Mouse (Mus musculus): ENCODE data around the gene Hoxc13. TPM values are rescaled to one million over a fixed set of nuclear protein-coding genes. Genes with fewer than 3 reads are reported as not detected.

The Hoxc13 gene
- polyA plus RNA-seq (2015; fragmentation: Nextera tagmentation; extraction: Ambion mirVana) = not detected in 2 replicates

DNA sequence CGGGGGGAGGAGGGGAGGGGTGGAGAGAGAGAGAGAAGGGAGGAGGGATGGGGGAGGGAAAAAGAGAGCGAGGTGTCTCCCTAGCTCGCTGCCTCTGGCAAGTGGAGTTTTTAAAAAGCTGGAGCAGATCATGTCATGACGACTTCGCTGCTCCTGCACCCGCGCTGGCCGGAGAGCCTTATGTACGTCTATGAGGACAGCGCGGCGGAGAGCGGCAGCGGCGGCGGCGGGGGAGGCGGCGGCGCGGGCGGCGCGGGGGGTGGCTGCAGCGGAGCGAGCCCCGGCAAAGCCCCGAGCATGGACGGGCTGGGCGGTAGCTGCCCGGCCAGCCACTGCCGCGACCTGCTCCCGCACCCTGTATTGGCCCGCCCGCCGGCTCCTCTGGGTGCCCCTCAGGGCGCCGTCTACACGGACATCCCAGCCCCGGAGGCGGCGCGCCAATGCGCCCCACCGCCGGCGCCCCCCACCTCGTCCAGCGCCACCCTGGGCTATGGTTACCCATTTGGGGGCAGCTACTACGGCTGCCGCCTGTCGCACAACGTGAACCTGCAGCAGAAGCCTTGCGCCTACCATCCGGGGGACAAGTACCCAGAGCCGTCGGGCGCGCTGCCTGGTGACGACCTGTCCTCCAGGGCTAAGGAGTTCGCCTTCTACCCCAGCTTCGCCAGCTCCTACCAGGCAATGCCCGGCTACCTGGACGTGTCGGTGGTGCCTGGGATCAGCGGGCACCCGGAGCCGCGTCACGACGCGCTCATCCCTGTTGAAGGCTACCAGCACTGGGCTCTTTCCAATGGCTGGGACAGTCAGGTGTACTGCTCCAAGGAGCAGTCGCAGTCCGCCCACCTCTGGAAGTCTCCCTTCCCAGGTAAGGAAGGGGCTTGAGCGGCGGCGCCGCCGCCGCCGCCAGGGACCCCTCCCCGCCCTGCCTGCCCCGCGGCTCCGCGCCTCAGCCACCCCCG, at the start of gene Hoxc13:
Gene Hoxc13 (plus strand): TSS at position 51 of the 959 bp plus-strand sequence.
- H3K9me3 ChIP-seq (ENCODE audit: control insufficient read depth, low read length) = no peaks in the 10 kb centered on the region
- peak; percentile 48 for ATAC-seq (ENCODE audit: low read depth)
- WGBS = under 1% methylated on average over 70 of the region's 88 CpGs
- no peak within 1 kb of the TSS for H3K9ac ChIP-seq (ENCODE audit: low read length)
- H3K4me1 ChIP-seq (replicated peaks; ENCODE audit: control insufficient read depth, insufficient read depth, low read length) = 0 out of 2 replicates have a peak, but pooled peaks cover 3% of the 10 kb centered on the region
- H3K27ac ChIP-seq (ENCODE audit: low read length) = no peak within 1 kb of the TSS
- H3K27me3 ChIP-seq (ENCODE audit: control insufficient read depth, insufficient read depth, low read depth, low read length) = peaks cover 95% of the 10 kb centered on the region
- no peaks in the 10 kb centered on the region for H3K36me3 ChIP-seq (ENCODE audit: control insufficient read depth, insufficient read depth, low read length)
- peak within 1 kb of the TSS; percentile 7; the same call in 1 of the 2 replicates for H3K4me3 ChIP-seq (ENCODE audit: low read length)
- H3K4me2 ChIP-seq (ENCODE audit: low read depth, low read length) = peak within 1 kb of the TSS; percentile 34

DNA sequence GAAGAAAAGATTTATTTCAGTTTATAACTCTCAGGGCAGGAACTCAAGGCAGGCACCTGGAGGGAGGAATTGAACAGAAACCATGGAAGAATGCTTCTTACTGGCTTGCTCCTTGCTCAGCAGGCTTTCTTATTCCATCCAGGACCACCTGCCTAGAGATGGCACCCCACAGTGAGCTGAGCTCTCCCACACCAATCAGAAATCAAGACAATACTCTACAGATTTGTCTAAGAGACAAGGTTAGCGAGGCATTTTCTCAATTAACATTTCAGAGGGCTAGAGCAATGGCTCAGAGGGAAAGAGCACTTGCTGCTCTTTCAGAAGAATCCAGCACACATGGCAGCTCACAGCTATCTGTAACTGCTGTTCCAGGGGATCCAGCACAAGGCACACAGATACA, 35.1 kb upstream of the Hoxc13 start:
- Histone ChIP-seq H3K27me3 (ENCODE audit: control insufficient read depth, insufficient read depth, low read depth, low read length) (no peaks in the 10 kb centered on the region; the same call in 1 of the 2 replicates), H3K4me3 (ENCODE audit: low read length) (no peak overlapping the region), H3K4me2 (ENCODE audit: low read depth, low read length) (no peak overlapping the region), H3K27ac (ENCODE audit: low read length) (no peak overlapping the region), H3K9ac (ENCODE audit: low read length) (no peak overlapping the region), H3K9me3 (ENCODE audit: control insufficient read depth, low read length) (no peaks in the 10 kb centered on the region), H3K4me1 (replicated peaks; ENCODE audit: control insufficient read depth, insufficient read depth, low read length) (no peaks in the 10 kb centered on the region), H3K36me3 (ENCODE audit: control insufficient read depth, insufficient read depth, low read length) (no peaks in the 10 kb centered on the region)
- 34% methylated on average over 1 of the region's 1 CpGs for WGBS
- ATAC-seq (ENCODE audit: low read depth) = no peak

DNA sequence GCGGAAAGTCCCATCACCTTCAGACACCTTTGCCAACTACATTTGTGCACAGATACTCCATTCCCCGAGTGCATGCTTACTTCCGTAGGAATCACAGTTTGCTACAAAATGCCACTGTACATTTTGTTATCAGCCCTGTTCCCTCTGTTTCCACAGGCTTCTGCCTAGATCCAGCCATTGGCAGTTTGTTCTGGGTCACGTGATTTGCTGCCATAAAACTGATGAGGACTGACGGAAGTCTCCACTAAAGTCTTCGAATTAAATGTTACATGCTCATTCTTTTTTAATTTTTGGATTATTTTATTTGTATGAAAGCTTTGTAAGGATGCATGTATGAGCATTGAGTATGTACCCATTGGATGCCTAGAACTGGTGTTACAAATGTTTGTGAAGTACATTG, 25.8 kb upstream of the Hoxc13 start:
- H3K4me1 ChIP-seq (replicated peaks; ENCODE audit: control insufficient read depth, insufficient read depth, low read length) = no peaks in the 10 kb centered on the region
- H3K27me3 ChIP-seq (ENCODE audit: control insufficient read depth, insufficient read depth, low read depth, low read length) = peaks cover 7% of the 10 kb centered on the region; the same call in 1 of the 2 replicates
- no peak overlapping the region for H3K9ac ChIP-seq (ENCODE audit: low read length)
- H3K36me3 ChIP-seq (ENCODE audit: control insufficient read depth, insufficient read depth, low read length) = no peaks in the 10 kb centered on the region
- no peak overlapping the region for H3K27ac ChIP-seq (ENCODE audit: low read length)
- H3K4me2 ChIP-seq (ENCODE audit: low read depth, low read length) = no peak overlapping the region
- no peaks in the 10 kb centered on the region for H3K9me3 ChIP-seq (ENCODE audit: control insufficient read depth, low read length)
- 81% methylated on average over 6 of the region's 6 CpGs for WGBS
- ATAC-seq (ENCODE audit: low read depth) = no peak
- no peak overlapping the region for H3K4me3 ChIP-seq (ENCODE audit: low read length)

DNA sequence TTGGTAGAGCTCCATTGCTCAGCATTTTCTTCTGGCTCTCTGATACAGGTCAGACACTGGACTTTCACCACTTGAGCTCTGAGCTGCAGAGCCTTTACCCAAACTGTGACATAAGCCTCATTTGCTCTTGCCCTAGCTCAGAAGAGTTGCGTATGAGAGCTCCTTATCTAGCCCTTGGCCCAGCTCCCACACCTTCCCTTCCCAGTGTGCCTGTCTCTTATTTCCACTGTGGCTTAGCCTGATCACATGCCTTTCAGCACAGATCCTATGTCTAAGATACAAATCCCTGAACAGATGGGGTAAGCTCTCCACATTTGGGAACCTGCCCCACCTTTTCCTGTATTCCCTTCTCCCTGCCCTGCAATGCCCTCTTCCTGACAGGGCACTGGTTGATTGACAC, 16.0 kb upstream of the Hoxc13 start:
- no peak overlapping the region for H3K4me3 ChIP-seq (ENCODE audit: low read length)
- H3K27me3 ChIP-seq (ENCODE audit: control insufficient read depth, insufficient read depth, low read depth, low read length) = peaks cover 65% of the 10 kb centered on the region
- no peaks in the 10 kb centered on the region for H3K9me3 ChIP-seq (ENCODE audit: control insufficient read depth, low read length)
- H3K4me2 ChIP-seq (ENCODE audit: low read depth, low read length) = no peak overlapping the region
- H3K4me1 ChIP-seq (replicated peaks; ENCODE audit: control insufficient read depth, insufficient read depth, low read length) = no peaks in the 10 kb centered on the region
- H3K27ac ChIP-seq (ENCODE audit: low read length) = no peak overlapping the region
- H3K36me3 ChIP-seq (ENCODE audit: control insufficient read depth, insufficient read depth, low read length) = no peaks in the 10 kb centered on the region
- no peak for ATAC-seq (ENCODE audit: low read depth)
- WGBS = 24% methylated on average over 1 of the region's 1 CpGs
- no peak overlapping the region for H3K9ac ChIP-seq (ENCODE audit: low read length)

DNA sequence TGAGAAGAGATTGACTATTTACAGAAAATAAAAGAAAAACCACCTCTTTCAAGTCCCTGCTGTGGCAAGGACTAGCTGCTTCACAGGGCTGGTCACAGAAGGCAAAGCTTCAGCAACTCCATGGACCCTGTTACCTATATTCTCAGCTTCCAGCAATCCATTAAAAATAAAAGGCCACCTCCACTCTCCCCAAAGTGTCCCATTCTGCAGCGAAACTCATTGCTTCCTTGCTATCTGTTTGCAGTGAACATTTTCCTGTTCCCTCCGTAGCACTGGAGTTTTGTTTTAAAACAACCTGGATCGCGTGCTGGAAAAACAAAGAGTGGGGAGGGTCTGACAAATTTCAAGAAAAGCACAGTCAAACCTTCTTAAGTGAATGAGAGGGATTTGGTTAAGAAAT, 11.4 kb upstream of the Hoxc13 start:
- 2% methylated on average over 4 of the region's 4 CpGs for WGBS
- Histone ChIP-seq H3K9me3 (ENCODE audit: control insufficient read depth, low read length) (no peaks in the 10 kb centered on the region), H3K36me3 (ENCODE audit: control insufficient read depth, insufficient read depth, low read length) (no peaks in the 10 kb centered on the region), H3K4me1 (replicated peaks; ENCODE audit: control insufficient read depth, insufficient read depth, low read length) (no peaks in the 10 kb centered on the region), H3K4me3 (ENCODE audit: low read length) (no peak overlapping the region), H3K4me2 (ENCODE audit: low read depth, low read length) (no peak overlapping the region), H3K27ac (ENCODE audit: low read length) (no peak overlapping the region), H3K9ac (ENCODE audit: low read length) (no peak overlapping the region), H3K27me3 (ENCODE audit: control insufficient read depth, insufficient read depth, low read depth, low read length) (peaks cover 83% of the 10 kb centered on the region)
- no peak for ATAC-seq (ENCODE audit: low read depth)

DNA sequence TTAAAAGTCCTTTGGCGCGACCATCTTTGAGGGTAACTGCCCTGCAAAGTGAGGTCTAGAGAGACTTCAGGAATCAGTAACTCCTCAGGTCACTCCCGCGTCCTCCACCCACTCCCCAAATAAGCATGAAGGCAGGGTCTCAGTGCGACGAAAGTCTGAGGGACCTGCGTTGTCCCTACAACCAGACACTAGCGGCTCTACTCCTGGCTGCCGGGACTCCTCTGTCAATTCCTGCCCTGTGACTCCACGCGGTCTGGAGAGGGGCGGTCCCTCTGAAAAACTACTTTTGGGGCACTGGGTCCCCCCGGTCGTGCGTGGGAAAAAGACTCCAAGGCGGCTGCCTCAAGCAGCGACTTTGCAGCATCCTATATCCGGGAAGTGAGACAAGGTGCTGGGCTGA, 10.9 kb upstream of the Hoxc13 start:
- Histone ChIP-seq H3K9me3 (ENCODE audit: control insufficient read depth, low read length) (no peaks in the 10 kb centered on the region), H3K27ac (ENCODE audit: low read length) (no peak overlapping the region), H3K9ac (ENCODE audit: low read length) (no peak overlapping the region), H3K36me3 (ENCODE audit: control insufficient read depth, insufficient read depth, low read length) (no peaks in the 10 kb centered on the region), H3K4me2 (ENCODE audit: low read depth, low read length) (no peak overlapping the region), H3K27me3 (ENCODE audit: control insufficient read depth, insufficient read depth, low read depth, low read length) (peaks cover 84% of the 10 kb centered on the region), H3K4me3 (ENCODE audit: low read length) (no peak overlapping the region), H3K4me1 (replicated peaks; ENCODE audit: control insufficient read depth, insufficient read depth, low read length) (no peaks in the 10 kb centered on the region)
- under 1% methylated on average over 18 of the region's 18 CpGs for WGBS
- ATAC-seq (ENCODE audit: low read depth) = no peak

DNA sequence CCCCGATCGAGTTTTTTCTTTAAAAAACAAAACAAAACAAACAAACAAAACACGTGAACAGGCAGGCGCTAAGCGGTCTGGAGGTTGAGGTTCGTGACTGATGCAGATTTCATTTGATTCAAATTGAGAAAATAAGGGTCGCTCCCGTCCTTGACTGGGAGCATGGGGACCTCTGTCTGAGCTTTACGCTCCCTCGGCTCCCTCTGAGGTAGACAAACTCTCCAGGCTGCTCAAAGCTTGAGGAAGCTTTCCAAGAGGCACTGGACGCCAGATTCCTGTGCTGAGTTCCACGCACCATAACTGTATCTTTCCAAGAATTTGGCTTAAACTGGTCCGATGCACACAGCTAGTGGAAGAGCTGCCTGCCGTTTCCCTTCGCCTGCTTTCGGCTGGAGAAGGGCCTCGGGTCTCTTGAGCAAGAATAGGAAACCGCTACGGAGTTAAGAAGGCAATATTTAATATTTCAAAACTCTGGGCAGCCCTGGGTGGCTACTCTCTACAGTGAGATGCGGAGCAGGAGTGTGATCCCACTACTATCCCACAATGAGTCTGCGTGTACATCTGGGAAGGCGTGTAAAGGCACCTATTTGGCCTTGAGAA, 10.3 kb upstream of the Hoxc13 start:
- no peaks in the 10 kb centered on the region for H3K9me3 ChIP-seq (ENCODE audit: control insufficient read depth, low read length)
- peaks cover 81% of the 10 kb centered on the region for H3K27me3 ChIP-seq (ENCODE audit: control insufficient read depth, insufficient read depth, low read depth, low read length)
- no peak for ATAC-seq (ENCODE audit: low read depth)
- no peak overlapping the region for H3K9ac ChIP-seq (ENCODE audit: low read length)
- no peak overlapping the region for H3K27ac ChIP-seq (ENCODE audit: low read length)
- no peaks in the 10 kb centered on the region for H3K4me1 ChIP-seq (replicated peaks; ENCODE audit: control insufficient read depth, insufficient read depth, low read length)
- H3K4me3 ChIP-seq (ENCODE audit: low read length) = no peak overlapping the region
- no peak overlapping the region for H3K4me2 ChIP-seq (ENCODE audit: low read depth, low read length)
- H3K36me3 ChIP-seq (ENCODE audit: control insufficient read depth, insufficient read depth, low read length) = no peaks in the 10 kb centered on the region
- WGBS = under 1% methylated on average over 22 of the region's 22 CpGs

DNA sequence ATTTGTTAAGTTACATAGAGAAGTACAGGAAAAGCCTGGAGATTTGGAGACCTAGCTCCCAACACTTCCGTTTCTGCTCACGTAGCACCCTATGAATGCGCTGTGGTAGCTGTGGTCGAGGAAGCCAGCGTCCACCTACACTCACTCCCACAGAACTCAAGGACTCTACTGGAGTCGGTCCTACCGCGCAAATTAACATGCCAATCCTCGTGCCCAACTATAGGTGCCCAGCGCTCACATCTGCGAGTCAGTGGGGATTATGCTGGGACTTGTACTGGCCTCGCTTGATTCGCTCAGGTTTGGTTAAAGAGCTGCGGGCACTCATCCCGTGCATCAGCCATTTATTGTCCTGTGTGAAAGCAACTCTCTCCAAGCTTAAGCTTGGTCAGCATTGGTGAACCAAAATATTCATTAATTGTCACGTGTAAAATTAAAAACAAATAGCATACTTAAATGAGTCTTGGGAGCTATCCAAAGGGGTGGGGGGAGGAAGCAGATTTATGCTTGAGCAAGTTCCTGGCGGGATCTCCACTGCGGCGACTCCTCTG, 7.8 kb upstream of the Hoxc13 start:
- H3K9me3 ChIP-seq (ENCODE audit: control insufficient read depth, low read length) = no peaks in the 10 kb centered on the region
- no peak overlapping the region for H3K27ac ChIP-seq (ENCODE audit: low read length)
- 1% methylated on average over 19 of the region's 19 CpGs for WGBS
- H3K9ac ChIP-seq (ENCODE audit: low read length) = no peak overlapping the region
- ATAC-seq (ENCODE audit: low read depth) = no peak
- H3K4me1 ChIP-seq (replicated peaks; ENCODE audit: control insufficient read depth, insufficient read depth, low read length) = no peaks in the 10 kb centered on the region
- H3K36me3 ChIP-seq (ENCODE audit: control insufficient read depth, insufficient read depth, low read length) = no peaks in the 10 kb centered on the region
- no peak overlapping the region for H3K4me2 ChIP-seq (ENCODE audit: low read depth, low read length)
- H3K27me3 ChIP-seq (ENCODE audit: control insufficient read depth, insufficient read depth, low read depth, low read length) = peaks cover 88% of the 10 kb centered on the region
- H3K4me3 ChIP-seq (ENCODE audit: low read length) = no peak overlapping the region

DNA sequence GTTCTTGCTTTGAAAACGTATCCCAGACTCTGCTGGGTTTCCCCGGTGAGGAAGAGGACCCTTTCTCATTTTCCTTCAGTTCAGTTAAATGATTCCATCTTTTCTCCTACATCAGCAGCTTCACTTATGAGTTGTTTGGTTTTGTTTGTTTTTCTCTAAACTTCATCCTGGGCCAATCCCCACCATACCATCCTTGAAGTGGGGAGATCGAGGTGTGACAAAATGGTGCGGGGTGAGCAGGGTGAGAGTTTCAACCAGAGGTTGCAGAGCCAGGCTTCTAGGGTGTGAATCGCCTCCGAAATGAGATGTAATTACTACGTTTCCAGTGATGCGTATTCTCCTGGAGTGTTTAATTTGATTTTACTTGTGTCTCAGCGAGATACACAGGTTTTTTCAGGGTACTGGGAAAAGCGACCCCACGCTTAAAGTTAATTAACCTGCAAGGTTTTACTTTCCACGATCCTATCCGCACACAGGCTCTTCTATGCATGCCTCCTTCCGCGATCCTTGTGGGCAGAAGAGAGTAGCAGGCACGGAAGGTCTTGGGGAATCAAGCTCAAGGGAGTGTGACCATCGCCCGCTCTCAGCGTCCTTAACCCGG, 2.8 kb upstream of the Hoxc13 start:
- WGBS = 1% methylated on average over 20 of the region's 20 CpGs
- Histone ChIP-seq H3K9me3 (ENCODE audit: control insufficient read depth, low read length) (no peaks in the 10 kb centered on the region), H3K4me3 (ENCODE audit: low read length) (no peak overlapping the region), H3K4me1 (replicated peaks; ENCODE audit: control insufficient read depth, insufficient read depth, low read length) (0 out of 2 replicates have a peak, but pooled peaks cover 3% of the 10 kb centered on the region), H3K36me3 (ENCODE audit: control insufficient read depth, insufficient read depth, low read length) (no peaks in the 10 kb centered on the region), H3K27me3 (ENCODE audit: control insufficient read depth, insufficient read depth, low read depth, low read length) (peaks cover 92% of the 10 kb centered on the region), H3K4me2 (ENCODE audit: low read depth, low read length) (no peak overlapping the region), H3K27ac (ENCODE audit: low read length) (no peak overlapping the region), H3K9ac (ENCODE audit: low read length) (no peak overlapping the region)
- no peak for ATAC-seq (ENCODE audit: low read depth)
